Mouse (Mus musculus): Measurements from ENCODE around the gene Rab11a. TPM values are rescaled to one million over a fixed set of nuclear protein-coding genes. Genes with fewer than 3 reads are reported as not detected.

Rab11a gene
- polyA plus RNA-seq, 1 experiment from 2014 or later = 341 TPM

DNA sequence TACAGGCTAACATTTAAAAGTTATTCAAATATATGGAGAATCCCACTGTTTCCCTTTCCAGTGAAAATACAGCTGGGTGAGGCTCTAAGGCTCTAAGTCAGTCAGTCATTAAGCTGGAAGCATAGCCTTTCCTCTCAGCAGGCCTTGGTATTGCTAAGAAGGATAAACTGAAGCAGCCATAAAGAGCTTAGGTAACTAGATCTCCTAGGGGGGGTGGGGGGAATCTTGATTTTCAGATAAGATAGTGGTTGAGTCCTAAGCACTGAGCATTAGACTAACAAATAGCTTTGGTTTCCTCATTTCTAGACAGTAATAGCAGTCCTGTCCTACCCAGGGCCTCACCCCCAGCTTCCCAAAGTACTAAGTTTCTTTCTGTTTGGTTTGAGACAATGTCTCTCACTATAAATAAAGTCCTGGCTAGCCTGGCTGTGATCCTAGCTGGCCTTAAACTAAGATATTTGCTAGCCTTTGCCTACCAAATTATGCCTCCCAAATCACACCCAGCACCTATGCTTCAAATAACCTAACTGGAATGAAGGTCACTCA is 34.1 kb downstream of the Rab11a start:
- ATAC-seq (replicated peaks; ENCODE audit: low FRiP score) (no peak), DNase-seq (ENCODE audit: low spot score) (no peak)
- Histone ChIP-seq H3K36me3 (ENCODE audit: control insufficient read depth, insufficient read depth, low read length) (peaks cover 2% of the 10 kb centered on the region; the same call in 1 of the 2 replicates), H3K27me3 (replicated peaks; ENCODE audit: control insufficient read depth, insufficient read depth, low read length) (no peaks in the 10 kb centered on the region), H3K4me2 (no peak overlapping the region), H3K9me3 (ENCODE audit: control insufficient read depth, low read length) (no peaks in the 10 kb centered on the region), H3K4me1 (replicated peaks; ENCODE audit: control insufficient read depth, insufficient read depth, low read length) (no peaks in the 10 kb centered on the region), H3K27ac (ENCODE audit: low read depth, low read length) (no peak overlapping the region), H3K9ac (ENCODE audit: low read depth, low read length) (no peak overlapping the region), H3K4me3 (ENCODE audit: low read depth, low read length) (no peak overlapping the region)

DNA sequence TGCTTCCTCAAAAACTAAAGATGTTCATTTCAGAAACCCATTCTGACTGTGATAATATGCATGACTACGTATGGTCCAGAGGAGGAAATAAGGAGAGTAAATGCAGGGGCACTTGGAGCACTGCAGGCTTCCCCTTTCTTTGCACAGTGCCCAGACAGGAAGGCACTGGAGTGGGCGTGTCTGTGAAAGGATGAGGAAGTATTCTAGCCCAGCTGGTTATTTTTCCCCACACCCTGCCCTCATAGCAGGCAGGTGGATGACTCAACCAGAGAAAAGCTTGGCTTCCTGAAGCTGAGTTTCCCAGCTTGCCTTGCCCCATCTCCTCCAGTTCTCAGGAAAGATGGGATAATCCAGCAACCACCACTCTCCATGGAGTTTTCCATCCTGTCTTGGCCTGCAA is 34.6 kb downstream of the Rab11a start:
- Histone ChIP-seq H3K27ac (ENCODE audit: low read depth, low read length) (no peak overlapping the region), H3K4me2 (no peak overlapping the region), H3K9me3 (ENCODE audit: control insufficient read depth, low read length) (no peaks in the 10 kb centered on the region), H3K4me1 (replicated peaks; ENCODE audit: control insufficient read depth, insufficient read depth, low read length) (no peaks in the 10 kb centered on the region), H3K27me3 (replicated peaks; ENCODE audit: control insufficient read depth, insufficient read depth, low read length) (no peaks in the 10 kb centered on the region), H3K36me3 (ENCODE audit: control insufficient read depth, insufficient read depth, low read length) (no peaks in the 10 kb centered on the region), H3K9ac (ENCODE audit: low read depth, low read length) (no peak overlapping the region), H3K4me3 (ENCODE audit: low read depth, low read length) (no peak overlapping the region)
- 64% methylated on average over 2 of the region's 2 CpGs for WGBS
- DNase-seq (ENCODE audit: low spot score) (no peak), ATAC-seq (replicated peaks; ENCODE audit: low FRiP score) (no peak)

DNA sequence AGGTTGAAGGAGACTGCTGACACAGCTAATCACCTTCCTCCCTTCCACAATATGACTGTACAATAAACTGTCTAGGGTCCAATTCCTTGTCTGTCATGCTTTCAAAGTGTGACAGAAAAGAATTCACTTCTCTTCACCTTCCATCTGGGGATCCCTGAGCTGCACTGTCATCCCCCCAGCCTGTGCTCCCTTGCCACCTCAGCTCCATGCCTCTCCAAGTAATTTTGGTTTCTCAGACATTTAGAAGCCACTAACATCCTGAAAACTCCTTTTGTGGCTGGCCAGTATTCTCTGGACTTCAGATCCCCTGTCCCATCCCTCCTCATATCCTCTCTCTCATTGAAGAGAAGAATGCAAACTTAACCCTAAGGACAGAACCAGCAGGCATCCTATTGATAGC is 35.2 kb downstream of the Rab11a start:
- H3K9ac ChIP-seq (ENCODE audit: low read depth, low read length) = no peak overlapping the region
- H3K27ac ChIP-seq (ENCODE audit: low read depth, low read length) = no peak overlapping the region

DNA sequence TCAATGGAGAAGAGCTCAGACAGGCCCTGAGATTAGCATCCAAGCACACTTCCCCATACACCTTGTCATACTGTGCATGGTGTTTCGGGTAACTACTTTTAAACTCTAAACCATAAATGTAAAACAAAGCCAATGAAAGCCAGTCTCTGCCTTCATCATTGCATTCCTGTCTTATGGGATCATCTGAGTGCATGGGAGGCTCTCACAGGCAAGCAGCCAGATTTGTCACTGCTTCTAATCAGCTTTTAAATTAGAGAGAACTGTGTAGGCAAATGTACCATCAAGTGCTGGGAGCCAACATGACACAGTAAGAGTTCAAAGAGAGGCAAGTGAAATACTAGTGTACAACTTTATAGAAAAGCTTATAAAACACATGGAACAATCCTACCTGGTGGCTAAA is 35.9 kb downstream of the Rab11a start:
- Histone ChIP-seq H3K9me3 (ENCODE audit: control insufficient read depth, low read length) (no peaks in the 10 kb centered on the region), H3K27ac (ENCODE audit: low read depth, low read length) (no peak overlapping the region), H3K9ac (ENCODE audit: low read depth, low read length) (no peak overlapping the region), H3K4me1 (replicated peaks; ENCODE audit: control insufficient read depth, insufficient read depth, low read length) (no peaks in the 10 kb centered on the region), H3K4me2 (no peak overlapping the region), H3K27me3 (replicated peaks; ENCODE audit: control insufficient read depth, insufficient read depth, low read length) (no peaks in the 10 kb centered on the region), H3K4me3 (ENCODE audit: low read depth, low read length) (no peak overlapping the region), H3K36me3 (ENCODE audit: control insufficient read depth, insufficient read depth, low read length) (0 out of 2 replicates have a peak, but pooled peaks cover under 1% of the 10 kb centered on the region)
- peak; percentile 15 for DNase-seq (ENCODE audit: low spot score)
- no peak for ATAC-seq (replicated peaks; ENCODE audit: low FRiP score)
- 87% methylated on average over 1 of the region's 1 CpGs for WGBS

More for the DNA sequence above, 35.2 kb downstream of the Rab11a start:
- DNase-seq (ENCODE audit: low spot score) (peak; percentile 8), ATAC-seq (replicated peaks; ENCODE audit: low FRiP score) (no peak)
- Histone ChIP-seq H3K36me3 (ENCODE audit: control insufficient read depth, insufficient read depth, low read length) (no peaks in the 10 kb centered on the region), H3K9me3 (ENCODE audit: control insufficient read depth, low read length) (no peaks in the 10 kb centered on the region), H3K4me3 (ENCODE audit: low read depth, low read length) (no peak overlapping the region), H3K4me1 (replicated peaks; ENCODE audit: control insufficient read depth, insufficient read depth, low read length) (no peaks in the 10 kb centered on the region), H3K4me2 (no peak overlapping the region), H3K27me3 (replicated peaks; ENCODE audit: control insufficient read depth, insufficient read depth, low read length) (no peaks in the 10 kb centered on the region)

DNA sequence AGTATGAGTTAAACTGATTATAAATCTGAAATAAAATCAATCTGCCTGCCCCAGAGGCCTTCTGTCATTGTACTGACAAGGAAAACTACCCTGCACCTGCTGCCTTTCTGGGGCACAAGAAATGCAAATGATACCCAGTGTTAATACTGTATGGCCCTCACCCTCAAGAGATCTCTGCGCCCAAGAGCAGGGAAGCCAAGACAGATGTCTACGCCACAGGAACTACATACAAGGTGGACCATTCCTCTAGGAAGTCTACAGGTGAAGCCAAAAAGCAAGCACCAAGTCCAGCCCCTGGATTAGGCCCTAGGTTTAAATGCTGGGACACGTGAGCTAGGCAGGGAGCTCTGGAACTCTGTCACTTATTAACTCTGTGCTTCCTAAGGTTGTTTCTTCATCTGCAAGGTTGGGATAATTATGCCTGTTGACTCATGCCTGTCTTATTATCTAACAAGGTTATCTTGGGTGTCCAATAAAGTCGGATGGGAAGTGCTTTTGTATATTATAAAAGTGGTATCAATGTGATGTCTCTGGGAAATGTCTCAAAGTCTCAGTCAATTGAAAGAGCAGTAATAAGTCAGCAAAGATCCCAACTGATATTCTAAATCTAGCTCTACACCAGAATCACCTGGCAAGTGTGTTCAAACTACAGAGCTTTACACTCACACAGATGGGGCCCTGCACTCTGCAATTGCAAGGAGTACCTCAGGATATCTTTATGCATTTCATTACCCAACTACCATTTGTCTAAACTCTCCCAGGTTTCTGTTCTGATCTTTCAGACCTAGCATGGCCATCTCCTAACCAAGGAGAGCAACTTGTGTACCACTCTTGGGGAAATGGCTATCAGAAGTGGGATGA is 36.9 kb downstream of the Rab11a start:
- Histone ChIP-seq H3K27me3 (replicated peaks; ENCODE audit: control insufficient read depth, insufficient read depth, low read length) (no peaks in the 10 kb centered on the region), H3K27ac (ENCODE audit: low read depth, low read length) (no peak overlapping the region), H3K9ac (ENCODE audit: low read depth, low read length) (no peak overlapping the region), H3K4me3 (ENCODE audit: low read depth, low read length) (no peak overlapping the region), H3K36me3 (ENCODE audit: control insufficient read depth, insufficient read depth, low read length) (0 out of 2 replicates have a peak, but pooled peaks cover 2% of the 10 kb centered on the region), H3K9me3 (ENCODE audit: control insufficient read depth, low read length) (no peaks in the 10 kb centered on the region), H3K4me1 (replicated peaks; ENCODE audit: control insufficient read depth, insufficient read depth, low read length) (no peaks in the 10 kb centered on the region), H3K4me2 (no peak overlapping the region)
- WGBS = 77% methylated on average over 4 of the region's 4 CpGs
- DNase-seq (ENCODE audit: low spot score) (peak; percentile 25), ATAC-seq (replicated peaks; ENCODE audit: low FRiP score) (no peak)

DNA sequence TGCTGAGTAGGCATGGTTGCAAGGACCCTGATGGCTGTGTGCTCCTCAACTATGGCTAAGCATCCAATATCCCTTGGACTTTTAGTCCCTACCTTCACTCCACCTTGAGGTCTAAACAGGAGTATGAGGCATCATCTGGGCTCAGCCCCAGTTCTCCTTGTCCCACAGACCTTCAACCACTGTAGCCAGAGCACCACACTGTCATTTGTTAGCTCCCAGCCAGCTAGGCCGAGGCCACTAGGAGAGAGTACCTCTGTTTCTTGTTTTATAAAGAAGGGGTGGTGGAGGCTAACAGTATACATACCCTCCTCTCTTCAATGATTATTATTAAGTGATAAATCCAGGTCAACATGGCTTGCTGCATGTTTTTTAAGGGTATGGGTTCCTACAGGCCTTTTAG is 39.0 kb downstream of the Rab11a start:
- Histone ChIP-seq H3K4me1 (replicated peaks; ENCODE audit: control insufficient read depth, insufficient read depth, low read length) (no peaks in the 10 kb centered on the region), H3K36me3 (ENCODE audit: control insufficient read depth, insufficient read depth, low read length) (peaks cover 8% of the 10 kb centered on the region; the same call in 1 of the 2 replicates), H3K9me3 (ENCODE audit: control insufficient read depth, low read length) (no peaks in the 10 kb centered on the region), H3K9ac (ENCODE audit: low read depth, low read length) (no peak overlapping the region), H3K27me3 (replicated peaks; ENCODE audit: control insufficient read depth, insufficient read depth, low read length) (no peaks in the 10 kb centered on the region), H3K27ac (ENCODE audit: low read depth, low read length) (no peak overlapping the region), H3K4me3 (ENCODE audit: low read depth, low read length) (no peak overlapping the region), H3K4me2 (no peak overlapping the region)
- DNase-seq (ENCODE audit: low spot score) (peak; percentile 15), ATAC-seq (replicated peaks; ENCODE audit: low FRiP score) (no peak)
- WGBS = 97% methylated on average over 1 of the region's 1 CpGs

DNA sequence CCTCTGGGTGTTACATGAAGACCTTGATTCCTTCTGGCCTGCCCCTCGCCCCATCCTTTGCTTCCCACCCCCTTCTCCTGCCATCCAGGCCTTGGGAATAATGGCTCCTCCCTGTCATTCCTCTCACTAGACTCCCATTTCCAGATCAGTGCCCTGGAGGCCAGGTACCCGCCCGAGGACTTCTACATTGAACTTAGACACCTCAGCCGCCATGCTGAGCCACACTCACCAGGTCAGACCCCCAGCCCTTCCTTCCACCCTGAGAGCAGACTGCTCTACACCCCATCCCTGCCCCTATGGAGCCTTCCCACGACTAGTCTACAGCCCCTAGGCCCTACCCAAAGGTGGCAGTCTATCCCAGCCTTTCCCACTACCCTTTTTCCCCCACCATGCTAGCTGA is 39.9 kb downstream of the Rab11a start:
- peaks cover 8% of the 10 kb centered on the region; the same call in 1 of the 2 replicates for H3K36me3 ChIP-seq (ENCODE audit: control insufficient read depth, insufficient read depth, low read length)
- no peak overlapping the region for H3K4me3 ChIP-seq (ENCODE audit: low read depth, low read length)
- 78% methylated on average over 5 of the region's 5 CpGs for WGBS
- no peak for ATAC-seq (replicated peaks; ENCODE audit: low FRiP score)
- H3K9ac ChIP-seq (ENCODE audit: low read depth, low read length) = no peak overlapping the region
- no peak overlapping the region for H3K27ac ChIP-seq (ENCODE audit: low read depth, low read length)
- peak; percentile 26 for DNase-seq (ENCODE audit: low spot score)
- H3K4me1 ChIP-seq (replicated peaks; ENCODE audit: control insufficient read depth, insufficient read depth, low read length) = no peaks in the 10 kb centered on the region
- no peaks in the 10 kb centered on the region for H3K27me3 ChIP-seq (replicated peaks; ENCODE audit: control insufficient read depth, insufficient read depth, low read length)
- H3K4me2 ChIP-seq = no peak overlapping the region
- H3K9me3 ChIP-seq (ENCODE audit: control insufficient read depth, low read length) = no peaks in the 10 kb centered on the region

DNA sequence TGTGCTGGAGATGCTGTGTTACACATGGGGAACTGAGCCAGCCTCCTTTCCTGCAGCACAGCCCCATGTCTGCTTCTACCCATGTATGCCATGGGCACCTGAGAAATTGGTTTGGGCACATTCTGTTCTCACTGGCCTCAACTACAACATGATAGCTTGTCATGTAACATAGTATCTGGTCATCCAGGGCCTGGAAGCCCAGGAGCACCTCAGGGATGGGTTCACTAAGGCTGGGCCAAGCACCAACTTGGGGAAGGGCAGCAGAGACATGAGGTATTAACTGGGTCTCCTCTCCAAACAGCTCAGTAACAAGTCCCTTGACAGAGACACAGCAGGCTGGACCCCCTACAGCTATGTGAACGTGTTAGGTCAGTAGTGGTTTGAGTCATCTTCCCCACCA is 40.6 kb downstream of the Rab11a start:
- no peak overlapping the region for H3K4me2 ChIP-seq
- no peaks in the 10 kb centered on the region for H3K27me3 ChIP-seq (replicated peaks; ENCODE audit: control insufficient read depth, insufficient read depth, low read length)
- DNase-seq (ENCODE audit: low spot score) (peak; percentile 30), ATAC-seq (replicated peaks; ENCODE audit: low FRiP score) (no peak)
- WGBS = 76% methylated on average over 1 of the region's 1 CpGs
- no peaks in the 10 kb centered on the region for H3K4me1 ChIP-seq (replicated peaks; ENCODE audit: control insufficient read depth, insufficient read depth, low read length)
- H3K4me3 ChIP-seq (ENCODE audit: low read depth, low read length) = no peak overlapping the region
- peaks cover 8% of the 10 kb centered on the region; the same call in 1 of the 2 replicates for H3K36me3 ChIP-seq (ENCODE audit: control insufficient read depth, insufficient read depth, low read length)
- H3K9ac ChIP-seq (ENCODE audit: low read depth, low read length) = no peak overlapping the region
- no peak overlapping the region for H3K27ac ChIP-seq (ENCODE audit: low read depth, low read length)
- no peaks in the 10 kb centered on the region for H3K9me3 ChIP-seq (ENCODE audit: control insufficient read depth, low read length)

DNA sequence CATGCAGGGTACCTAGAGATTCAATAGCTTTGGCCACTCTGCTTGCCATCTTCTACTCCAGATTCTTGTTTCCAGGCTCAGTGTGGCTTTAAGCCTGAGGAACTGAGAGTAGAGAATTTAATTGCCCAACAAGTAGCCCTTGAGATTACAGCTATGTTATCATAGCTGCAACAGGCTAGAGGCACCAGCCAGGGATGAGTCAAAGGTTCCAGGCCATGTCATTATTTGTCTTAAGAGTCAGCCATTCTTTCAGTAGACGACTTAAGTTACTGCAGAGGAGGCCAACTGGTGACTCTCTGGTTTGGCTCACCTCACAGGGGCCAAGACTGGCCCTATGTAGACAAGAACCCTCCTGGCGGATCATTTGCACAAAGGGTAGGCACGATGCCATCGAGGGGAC is 41.2 kb downstream of the Rab11a start:
- WGBS = 87% methylated on average over 4 of the region's 4 CpGs
- H3K27ac ChIP-seq (ENCODE audit: low read depth, low read length) = no peak overlapping the region
- ATAC-seq (replicated peaks; ENCODE audit: low FRiP score) = no peak
- H3K4me3 ChIP-seq (ENCODE audit: low read depth, low read length) = no peak overlapping the region
- H3K9me3 ChIP-seq (ENCODE audit: control insufficient read depth, low read length) = no peaks in the 10 kb centered on the region
- no peaks in the 10 kb centered on the region for H3K27me3 ChIP-seq (replicated peaks; ENCODE audit: control insufficient read depth, insufficient read depth, low read length)
- no peak for DNase-seq (ENCODE audit: low spot score)
- peaks cover 8% of the 10 kb centered on the region; the same call in 1 of the 2 replicates for H3K36me3 ChIP-seq (ENCODE audit: control insufficient read depth, insufficient read depth, low read length)
- no peaks in the 10 kb centered on the region for H3K4me1 ChIP-seq (replicated peaks; ENCODE audit: control insufficient read depth, insufficient read depth, low read length)
- no peak overlapping the region for H3K4me2 ChIP-seq
- no peak overlapping the region for H3K9ac ChIP-seq (ENCODE audit: low read depth, low read length)
